Mouse (Mus musculus) liver, embryonic 15.5 days (tissue): ENCODE measurements around the gene Npc2. TPM values are rescaled to one million over a fixed set of nuclear protein-coding genes. Genes with fewer than 3 reads are reported as not detected.
A peak's percentile ranks its signal among the peaks of the same experiment; 100 is the strongest.

ENCODE experiments used
- ATAC-seq: fragments of 200-750 bp; cut with Nextera tagmentation; 2 replicates; pipeline ENCODE4 v1.8.0; 2017; ENCODE audit warnings: moderate number of reproducible peaks, mild to moderate bottlenecking, moderate library complexity; ENCODE audit not compliant: insufficient read depth
- H3K27ac ChIP-seq: fragments of 300-500 bp; sonication (generic); replicated peaks from 2 replicates; pipeline ENCODE4 v1.5.1; 2015; ENCODE audit warnings: mild to moderate bottlenecking, inconsistent platforms
- H3K27me3 ChIP-seq: fragments of 300-500 bp; sonication (generic); 2 replicates; pipeline ENCODE4 v1.6.1; 2015; ENCODE audit warnings: mild to moderate bottlenecking, inconsistent platforms
- H3K36me3 ChIP-seq: fragments of 300-500 bp; sonication (generic); replicated peaks from 2 replicates; pipeline ENCODE4 v1.6.1; 2015; ENCODE audit warnings: moderate library complexity, mild to moderate bottlenecking, inconsistent platforms
- H3K4me1 ChIP-seq: fragments of 300-500 bp; sonication (generic); replicated peaks from 2 replicates; pipeline ENCODE4 v1.6.1; 2015; ENCODE audit warnings: inconsistent platforms
- H3K4me2 ChIP-seq: fragments of 300-500 bp; sonication (generic); 2 replicates; pipeline ENCODE4 v1.6.1; 2015; ENCODE audit warnings: moderate library complexity, mild to moderate bottlenecking, inconsistent platforms
- H3K4me3 ChIP-seq: fragments of 300-500 bp; sonication (generic); replicated peaks from 2 replicates; pipeline ENCODE4 v1.5.1; 2015; ENCODE audit warnings: mild to moderate bottlenecking, inconsistent platforms
- H3K9ac ChIP-seq: fragments of 300-500 bp; sonication (generic); 2 replicates; pipeline ENCODE4 v1.6.1; 2015; ENCODE audit warnings: moderate library complexity, mild to moderate bottlenecking, inconsistent platforms
- H3K9me3 ChIP-seq: fragments of 300-500 bp; sonication (generic); replicated peaks from 2 replicates; pipeline ENCODE4 v1.6.1; 2016; ENCODE audit warnings: inconsistent platforms
- WGBS: fragments of 180-500 bp; shearing (Covaris S2); methylation state at CpG from one replicate; pipeline ENCODE4 v1.1.7; 2015; ENCODE audit warnings: mixed read lengths; ENCODE audit not compliant: insufficient replicate concordance; 5-methylcytosine and 5-hydroxymethylcytosine counted together
- polyA plus RNA-seq: library from polyadenylated mRNA; unstranded; fragments of >200 nt; fragmentation: Nextera tagmentation; extraction: Ambion mirVana; gene quantifications from 2 replicates; pipeline ENCODE4 v1.2.1, GENCODE M21; 2015

Npc2 gene
- polyA plus RNA-seq, 1 experiment from 2014 or later = 26.0 TPM

DNA sequence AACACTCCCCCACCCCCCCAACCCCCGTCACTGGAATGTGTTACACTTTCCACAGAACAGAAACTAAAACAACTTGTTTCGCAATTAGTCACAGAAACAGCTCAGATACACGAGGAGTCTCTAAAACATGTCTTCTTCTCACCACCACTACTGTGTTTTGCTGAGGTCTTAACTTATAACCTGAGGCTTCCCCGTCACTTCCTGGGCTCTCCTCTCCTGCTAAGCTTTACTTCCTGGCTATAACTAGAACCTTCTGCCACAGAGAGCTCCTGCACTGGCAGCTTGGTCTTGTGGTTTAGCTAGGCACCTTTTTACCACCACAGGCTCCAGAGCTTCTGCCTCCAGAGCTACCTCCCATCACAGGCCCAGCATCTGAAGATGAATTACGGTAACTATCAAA lies 10.4 kb downstream of the Npc2 start:
- WGBS = 59% methylated on average over 5 of the region's 5 CpGs
- Histone ChIP-seq H3K4me3 (no peak overlapping the region), H3K27me3 (no peaks in the 10 kb centered on the region), H3K9me3 (no peaks in the 10 kb centered on the region), H3K4me2 (no peak overlapping the region), H3K9ac (no peak overlapping the region), H3K27ac (peak overlapping the region; percentile 38; the same call in 1 of the 2 replicates), H3K36me3 (peaks cover 33% of the 10 kb centered on the region), H3K4me1 (peaks cover 25% of the 10 kb centered on the region)
- no peak for ATAC-seq

DNA sequence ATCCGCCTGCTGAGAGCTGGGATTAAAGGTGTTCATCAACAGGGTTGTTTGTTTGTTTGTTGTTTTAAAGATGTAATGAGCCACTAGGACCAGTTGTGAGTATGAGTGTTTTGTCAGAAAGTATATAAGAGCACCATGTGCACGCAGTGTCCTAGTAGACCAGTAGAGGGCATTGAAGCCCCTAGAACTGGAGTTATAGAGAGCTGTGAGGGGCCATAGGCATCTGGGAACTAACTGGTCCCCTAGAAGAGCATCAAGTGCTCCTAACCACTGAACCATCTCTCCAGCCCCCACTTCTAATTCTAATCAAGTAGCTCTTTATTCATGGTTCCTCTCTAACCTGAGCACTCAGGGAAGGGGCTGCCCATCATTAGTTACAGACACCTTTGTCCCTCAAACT lies 13.9 kb downstream of the Npc2 start:
- H3K36me3 ChIP-seq = peaks cover 37% of the 10 kb centered on the region
- H3K4me2 ChIP-seq = no peak overlapping the region
- H3K27ac ChIP-seq = no peak overlapping the region
- no peaks in the 10 kb centered on the region for H3K27me3 ChIP-seq
- WGBS = 45% methylated on average over 2 of the region's 2 CpGs
- ATAC-seq = no peak
- no peaks in the 10 kb centered on the region for H3K9me3 ChIP-seq
- H3K4me3 ChIP-seq = no peak overlapping the region
- peaks cover 13% of the 10 kb centered on the region for H3K4me1 ChIP-seq
- H3K9ac ChIP-seq = no peak overlapping the region

DNA sequence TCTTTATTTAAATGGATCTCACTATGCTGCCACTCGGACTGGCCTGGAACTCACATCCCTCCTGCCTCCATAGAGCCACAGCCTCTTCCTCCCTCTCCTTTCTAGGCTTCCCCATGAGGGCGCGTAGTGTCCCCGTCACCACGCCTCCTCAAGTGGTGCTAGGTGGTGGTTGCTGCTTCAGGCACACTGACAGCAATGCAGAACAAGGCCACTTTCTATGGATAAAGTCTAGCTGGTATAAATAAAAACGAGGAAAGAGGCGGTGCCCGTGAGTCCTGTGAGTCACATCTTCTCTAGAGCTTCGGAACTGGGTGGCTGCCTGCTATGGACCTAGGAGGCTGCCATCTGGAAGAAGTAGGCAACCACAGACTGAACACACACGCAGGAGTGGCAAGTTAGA lies 16.9 kb downstream of the Npc2 start:
- Histone ChIP-seq H3K4me2 (no peak overlapping the region), H3K27me3 (0 out of 2 replicates have a peak, but pooled peaks cover 1% of the 10 kb centered on the region), H3K9me3 (no peaks in the 10 kb centered on the region), H3K27ac (no peak overlapping the region), H3K9ac (no peak overlapping the region), H3K4me1 (no peaks in the 10 kb centered on the region; the same call in 1 of the 2 replicates), H3K36me3 (peaks cover 29% of the 10 kb centered on the region), H3K4me3 (no peak overlapping the region)
- 86% methylated on average over 10 of the region's 10 CpGs for WGBS
- no peak for ATAC-seq

DNA sequence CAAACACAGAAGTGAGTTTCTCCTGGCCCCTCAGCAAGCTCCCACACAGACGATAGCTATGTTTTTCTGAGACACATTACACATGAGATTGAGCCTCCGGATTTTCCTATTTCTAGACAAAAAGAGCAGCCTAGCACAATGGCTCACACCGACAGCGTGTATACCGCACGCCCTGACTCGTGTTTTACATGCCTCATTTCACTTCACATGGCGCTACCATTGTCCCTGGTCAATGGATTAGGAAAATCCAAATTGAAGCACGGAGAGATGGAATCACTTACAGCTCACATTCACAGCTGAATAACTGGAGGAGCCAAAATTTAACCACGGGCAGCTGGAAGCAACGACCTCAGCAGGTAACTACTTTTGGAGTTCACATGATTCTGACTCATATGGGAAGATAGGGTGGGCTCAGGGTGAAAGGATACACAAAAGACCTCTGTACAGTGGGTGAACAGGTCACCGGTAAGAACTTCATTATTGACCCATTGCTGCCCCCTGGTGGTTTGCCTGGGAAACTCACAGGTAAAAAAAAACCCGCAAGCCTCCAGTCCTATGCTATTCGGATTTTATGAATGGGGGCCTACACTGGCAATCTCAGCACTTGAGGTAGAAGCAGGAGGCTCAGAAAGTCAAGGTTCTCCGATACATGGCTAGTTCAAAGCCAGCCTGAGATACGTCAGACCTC lies 17.8 kb downstream of the Npc2 start:
- ATAC-seq = no peak
- Histone ChIP-seq H3K9me3 (no peaks in the 10 kb centered on the region), H3K4me2 (no peak overlapping the region), H3K27ac (no peak overlapping the region), H3K36me3 (peaks cover 27% of the 10 kb centered on the region), H3K4me1 (no peaks in the 10 kb centered on the region; the same call in 1 of the 2 replicates), H3K4me3 (no peak overlapping the region), H3K9ac (no peak overlapping the region), H3K27me3 (0 out of 2 replicates have a peak, but pooled peaks cover 9% of the 10 kb centered on the region)
- WGBS = 58% methylated on average over 16 of the region's 16 CpGs

DNA sequence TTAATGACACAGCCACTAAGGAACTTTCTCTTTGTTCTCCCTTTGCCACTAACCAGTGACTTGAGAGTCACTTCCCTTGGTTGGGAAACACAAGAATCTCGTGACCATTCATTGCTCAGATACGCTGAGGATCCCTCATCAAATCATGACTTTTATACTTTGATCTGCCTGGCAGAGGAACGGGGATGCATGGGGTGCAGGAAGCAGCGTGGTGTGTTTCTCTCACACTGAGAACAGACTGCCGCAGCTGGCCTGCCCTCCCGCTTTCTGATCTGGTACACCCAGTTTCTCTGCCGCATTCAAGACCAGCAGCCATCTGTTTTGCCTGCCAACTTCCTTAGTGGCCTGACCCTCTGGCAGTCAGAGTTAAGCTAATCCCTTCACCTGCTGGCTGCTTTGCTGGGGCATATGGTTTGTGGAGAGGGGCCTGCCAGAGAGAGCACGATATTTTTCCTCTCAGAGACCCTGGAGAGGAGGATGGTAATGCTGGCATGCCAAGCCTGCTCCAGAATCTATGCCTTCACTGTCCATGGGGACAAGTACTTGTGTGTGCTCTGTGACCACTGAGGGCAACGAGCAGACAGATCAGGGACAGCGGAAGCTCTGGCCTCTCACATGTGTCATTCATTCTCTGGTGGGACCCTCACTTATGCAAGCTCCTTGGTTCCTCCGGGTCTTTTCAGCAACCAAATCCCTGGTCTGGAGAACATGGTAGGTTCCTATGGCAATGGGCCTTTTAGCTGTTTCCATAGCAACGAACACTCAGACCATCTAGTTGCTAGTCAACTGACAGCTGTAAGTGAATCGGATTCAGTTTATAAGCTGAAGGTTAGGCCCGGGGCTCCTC lies 20.6 kb downstream of the Npc2 start:
- ATAC-seq = no peak
- H3K27me3 ChIP-seq = peaks cover 9% of the 10 kb centered on the region; the same call in 1 of the 2 replicates
- no peak overlapping the region for H3K9ac ChIP-seq
- WGBS = 38% methylated on average over 14 of the region's 14 CpGs
- peaks cover 18% of the 10 kb centered on the region for H3K36me3 ChIP-seq
- peak overlapping the region; percentile 57; the same call in 1 of the 2 replicates for H3K27ac ChIP-seq
- H3K9me3 ChIP-seq = no peaks in the 10 kb centered on the region
- H3K4me3 ChIP-seq = no peak overlapping the region
- no peak overlapping the region; the same call in 1 of the 2 replicates for H3K4me2 ChIP-seq
- no peaks in the 10 kb centered on the region; the same call in 1 of the 2 replicates for H3K4me1 ChIP-seq

DNA sequence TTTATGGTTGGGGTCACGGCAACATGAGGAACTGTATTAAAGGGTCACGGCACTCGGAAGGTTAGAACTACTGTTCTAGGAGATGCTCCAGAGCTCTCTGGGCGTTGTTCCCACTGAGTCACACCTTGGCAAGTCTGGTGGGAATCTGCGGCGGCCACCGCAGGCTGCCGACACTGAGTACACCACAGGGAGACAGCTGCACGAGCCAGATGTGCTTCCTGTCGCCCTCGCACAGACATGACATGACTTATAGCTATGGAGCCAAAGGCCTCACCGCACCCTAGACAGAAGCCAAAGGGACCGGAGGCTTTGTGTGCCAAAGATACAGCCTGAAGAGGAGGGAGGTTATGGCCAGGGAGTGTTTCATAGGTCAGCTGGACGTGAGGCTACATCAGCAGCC lies 22.3 kb downstream of the Npc2 start:
- no peak for ATAC-seq
- peaks cover 9% of the 10 kb centered on the region; the same call in 1 of the 2 replicates for H3K27me3 ChIP-seq
- no peaks in the 10 kb centered on the region; the same call in 1 of the 2 replicates for H3K4me1 ChIP-seq
- H3K4me2 ChIP-seq = no peak overlapping the region
- H3K4me3 ChIP-seq = no peak overlapping the region
- H3K9ac ChIP-seq = no peak overlapping the region
- no peaks in the 10 kb centered on the region for H3K9me3 ChIP-seq
- no peak overlapping the region for H3K27ac ChIP-seq
- peaks cover 3% of the 10 kb centered on the region; the same call in 1 of the 2 replicates for H3K36me3 ChIP-seq
- 34% methylated on average over 14 of the region's 14 CpGs for WGBS

DNA sequence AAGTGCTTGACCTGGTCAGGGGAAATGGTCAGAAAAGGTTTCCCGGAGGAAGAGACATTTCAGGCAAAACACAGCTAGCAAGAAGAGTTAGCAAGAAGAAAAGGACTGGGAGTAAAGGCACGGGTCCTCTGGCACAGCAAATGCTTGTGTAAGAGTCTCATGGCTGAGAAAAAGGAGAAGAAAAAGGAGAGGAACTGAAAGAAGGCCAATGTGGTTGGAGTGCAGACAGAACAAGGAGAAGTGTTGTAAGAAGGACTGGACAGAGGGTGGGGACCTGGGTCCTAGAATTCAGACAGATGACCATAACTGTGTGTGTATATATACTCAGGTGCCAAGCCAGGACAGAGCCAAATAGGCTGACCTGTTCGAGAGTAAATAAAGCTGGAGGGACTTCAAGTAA lies 24.8 kb downstream of the Npc2 start:
- WGBS = 30% methylated on average over 3 of the region's 3 CpGs
- no peak for ATAC-seq
- no peaks in the 10 kb centered on the region for H3K9me3 ChIP-seq
- H3K4me3 ChIP-seq = no peak overlapping the region
- H3K4me2 ChIP-seq = no peak overlapping the region
- no peaks in the 10 kb centered on the region for H3K36me3 ChIP-seq
- peaks cover 9% of the 10 kb centered on the region; the same call in 1 of the 2 replicates for H3K27me3 ChIP-seq
- H3K27ac ChIP-seq = no peak overlapping the region
- no peaks in the 10 kb centered on the region; the same call in 1 of the 2 replicates for H3K4me1 ChIP-seq
- no peak overlapping the region for H3K9ac ChIP-seq

DNA sequence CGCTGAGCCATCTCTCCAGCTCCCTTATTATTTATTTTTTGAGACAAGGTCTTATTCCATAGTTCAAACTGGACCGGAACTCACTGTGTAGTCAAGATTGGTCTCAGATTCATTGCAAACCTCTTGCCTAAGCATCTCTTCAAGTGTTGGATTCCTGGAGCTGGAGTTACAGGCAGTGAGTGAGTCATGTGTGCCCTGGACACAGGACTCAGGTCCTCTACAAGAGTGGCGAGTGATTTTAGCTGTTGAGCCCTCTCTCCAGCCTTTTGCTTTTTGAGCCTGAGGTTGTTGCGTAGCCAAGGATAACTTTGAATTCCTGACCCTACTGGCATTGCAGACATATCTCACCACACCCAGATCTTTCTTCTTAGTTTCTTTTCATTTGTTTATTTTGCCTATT lies 27.3 kb downstream of the Npc2 start:
- Histone ChIP-seq H3K27ac (no peak overlapping the region), H3K4me1 (no peaks in the 10 kb centered on the region), H3K27me3 (peaks cover 5% of the 10 kb centered on the region; the same call in 1 of the 2 replicates), H3K4me2 (no peak overlapping the region), H3K9ac (no peak overlapping the region), H3K4me3 (no peak overlapping the region), H3K9me3 (no peaks in the 10 kb centered on the region), H3K36me3 (no peaks in the 10 kb centered on the region)
- WGBS = 74% methylated on average over 4 of the region's 4 CpGs
- no peak for ATAC-seq

DNA sequence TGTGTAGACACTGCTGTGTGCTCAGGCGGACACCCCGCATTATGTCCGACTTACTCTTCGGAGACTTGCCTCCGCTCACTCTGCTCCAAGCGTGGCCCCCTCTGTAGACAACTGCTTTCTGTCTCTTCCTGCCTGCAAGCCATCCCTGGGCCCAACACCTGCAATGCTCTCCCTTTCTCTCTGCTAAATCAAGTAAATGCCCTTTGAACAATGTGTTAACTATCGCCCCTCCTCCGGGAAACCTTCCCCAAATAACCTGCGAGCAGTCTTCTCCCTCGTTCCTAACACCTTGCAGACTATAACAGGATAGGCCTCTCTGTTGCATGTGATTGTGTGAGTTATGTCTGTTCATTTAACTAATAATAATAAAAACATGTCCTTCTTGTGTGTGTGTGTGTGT lies 29.5 kb downstream of the Npc2 start:
- WGBS = 75% methylated on average over 10 of the region's 10 CpGs
- Histone ChIP-seq H3K27ac (no peak overlapping the region), H3K9me3 (no peaks in the 10 kb centered on the region), H3K4me2 (no peak overlapping the region), H3K9ac (no peak overlapping the region), H3K4me3 (no peak overlapping the region), H3K4me1 (no peaks in the 10 kb centered on the region), H3K27me3 (no peaks in the 10 kb centered on the region; the same call in 1 of the 2 replicates), H3K36me3 (no peaks in the 10 kb centered on the region)
- ATAC-seq = no peak

DNA sequence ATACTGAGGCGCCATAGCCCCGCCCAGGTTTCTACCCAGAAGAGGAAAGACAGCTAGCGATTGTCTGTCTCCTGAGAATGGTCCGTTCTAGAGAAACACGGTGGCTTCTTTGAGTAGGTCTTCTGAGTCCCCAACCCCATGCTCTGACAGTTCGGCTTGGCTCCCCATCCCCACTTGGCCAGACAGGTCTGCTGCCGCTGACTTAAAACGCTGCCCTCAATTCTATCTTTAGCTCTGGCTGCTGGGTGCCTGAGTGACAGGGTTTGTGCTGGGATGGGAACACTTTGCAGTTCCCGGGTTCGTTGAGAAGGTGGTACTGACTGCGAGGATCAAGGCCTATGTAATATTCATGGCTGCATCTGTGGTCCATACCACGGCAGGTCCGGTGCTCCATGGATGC lies 39.6 kb downstream of the Npc2 start:
- Histone ChIP-seq H3K4me1 (no peaks in the 10 kb centered on the region), H3K36me3 (no peaks in the 10 kb centered on the region), H3K27ac (no peak overlapping the region), H3K9me3 (no peaks in the 10 kb centered on the region), H3K4me2 (no peak overlapping the region), H3K27me3 (peaks cover 18% of the 10 kb centered on the region; the same call in 1 of the 2 replicates), H3K4me3 (no peak overlapping the region), H3K9ac (no peak overlapping the region)
- 54% methylated on average over 13 of the region's 13 CpGs for WGBS
- ATAC-seq = no peak

DNA sequence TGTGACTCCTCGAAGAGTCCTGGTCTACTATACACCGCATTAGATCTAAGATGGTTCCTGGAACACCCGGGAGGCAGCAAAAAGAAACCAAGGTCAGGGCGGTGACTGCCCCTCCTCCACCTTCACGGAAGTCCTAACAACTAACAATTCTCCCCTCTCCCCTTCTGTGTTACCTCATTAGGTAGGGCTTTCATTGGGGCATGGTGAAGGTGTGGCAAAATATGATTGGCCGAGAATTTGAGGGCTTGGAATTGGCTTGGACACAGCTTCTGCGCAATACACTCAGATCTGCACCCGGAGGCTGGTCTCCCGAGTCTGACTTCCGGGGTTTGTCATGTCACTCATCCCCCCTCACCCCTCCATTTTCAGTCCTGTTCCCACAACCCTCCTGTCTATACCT lies 44.5 kb downstream of the Npc2 start:
- H3K27me3 ChIP-seq = 0 out of 2 replicates have a peak, but pooled peaks cover 12% of the 10 kb centered on the region
- no peaks in the 10 kb centered on the region for H3K9me3 ChIP-seq
- H3K4me3 ChIP-seq = no peak overlapping the region
- H3K9ac ChIP-seq = no peak overlapping the region
- no peak overlapping the region for H3K4me2 ChIP-seq
- WGBS = 70% methylated on average over 10 of the region's 10 CpGs
- H3K36me3 ChIP-seq = no peaks in the 10 kb centered on the region
- H3K4me1 ChIP-seq = no peaks in the 10 kb centered on the region
- no peak overlapping the region for H3K27ac ChIP-seq
- no peak for ATAC-seq
